Mouse (Mus musculus) MEL (cell line): ENCODE data around the gene Yrdc. TPM values are rescaled to one million over a fixed set of nuclear protein-coding genes. Genes with fewer than 3 reads are reported as not detected.

Experiments used
- DNase-seq: peaks from one replicate; pipeline ENCODE4 v3.0.0; 2011; ENCODE audit warnings: low read depth, low spot score
- H3K27ac ChIP-seq: 2 replicates; pipeline ENCODE4 v1.5.1; 2012; ENCODE audit warnings: low read depth, mild to moderate bottlenecking, control low read depth, low read length, moderate library complexity; ENCODE audit not compliant: control insufficient read depth
- H3K27me3 ChIP-seq, 2 experiments: fragments of 150-350 bp in 1 of 2; sonication (generic) in 1 of 2; 2 replicates each; pipeline ENCODE4 v1.6.1; 2012; ENCODE audit warnings: low read length in 2 of 2, mild to moderate bottlenecking in 2 of 2, improper control_type of control experiment in 1 of 2, moderate library complexity in 1 of 2; ENCODE audit not compliant: insufficient read depth in 2 of 2, control insufficient read depth in 1 of 2
- H3K36me3 ChIP-seq, 2 experiments: 2 replicates each; pipeline ENCODE4 v1.6.1; 2012 to 2014; ENCODE audit warnings: low read length in 2 of 2, improper control_type of control experiment in 1 of 2, inconsistent platforms in 1 of 2, mild to moderate bottlenecking in 1 of 2; ENCODE audit not compliant: insufficient read depth in 2 of 2, control insufficient read depth in 1 of 2
- H3K4me1 ChIP-seq, 2 experiments: fragments of 150-350 bp in 1 of 2; sonication (generic) in 1 of 2; 2 replicates each; pipeline ENCODE4 v1.6.1; 2012; ENCODE audit warnings: low read length in 2 of 2, improper control_type of control experiment in 1 of 2, mild to moderate bottlenecking in 1 of 2; ENCODE audit not compliant: insufficient read depth in 2 of 2, control insufficient read depth in 1 of 2
- H3K4me3 ChIP-seq, 2 experiments: fragments of 150-350 bp in 1 of 2; sonication (generic) in 1 of 2; 2 replicates each; pipeline ENCODE4 v1.5.1; 2012; ENCODE audit warnings: low read depth in 2 of 2, low read length in 2 of 2, mild to moderate bottlenecking in 2 of 2, moderate library complexity in 2 of 2, control low read depth in 1 of 2, improper control_type of control experiment in 1 of 2; ENCODE audit not compliant: control insufficient read depth in 1 of 2, insufficient read depth in 1 of 2
- H3K79me2 ChIP-seq: 2 replicates; pipeline ENCODE4 v1.6.1; 2012; ENCODE audit warnings: mild to moderate bottlenecking, low read length, moderate library complexity; ENCODE audit not compliant: control insufficient read depth, poor library complexity, insufficient read depth
- H3K9ac ChIP-seq: 2 replicates; pipeline ENCODE4 v1.6.1; 2012; ENCODE audit warnings: low read depth, mild to moderate bottlenecking, control low read depth, low read length, moderate library complexity; ENCODE audit not compliant: control insufficient read depth, poor library complexity, severe bottlenecking
- H3K9me3 ChIP-seq: fragments of 150-350 bp; sonication (generic); replicated peaks from 2 replicates; pipeline ENCODE4 v1.6.1; 2012; ENCODE audit warnings: mild to moderate bottlenecking, low read length, improper control_type of control experiment, moderate library complexity; ENCODE audit not compliant: insufficient read depth
- CTCF ChIP-seq, 3 experiments: IDR thresholded peaks in 2 of 3; conservative IDR thresholded peaks in 1 of 3; 2 replicates each; pipeline ENCODE4 v1.5.1; 2011 to 2012; ENCODE audit warnings: low read length in 3 of 3, low read depth in 2 of 3, mild to moderate bottlenecking in 2 of 3, improper control_type of control experiment in 1 of 3, inconsistent platforms in 1 of 3, mixed read lengths in 1 of 3, moderate library complexity in 1 of 3; ENCODE audit not compliant: control insufficient read depth in 1 of 3, insufficient read depth in 1 of 3, poor library complexity in 1 of 3, severe bottlenecking in 1 of 3
- KAT2A ChIP-seq: conservative IDR thresholded peaks from 2 replicates; pipeline ENCODE4 v1.6.1; 2012; ENCODE audit warnings: low read depth, low read length, improper control_type of control experiment, inconsistent platforms
- MYC ChIP-seq: IDR thresholded peaks from 2 replicates; pipeline ENCODE4 v1.6.1; 2011; ENCODE audit warnings: low read depth, mild to moderate bottlenecking, low read length, improper control_type of control experiment, moderate library complexity
- NELFE ChIP-seq: IDR thresholded peaks from 2 replicates; pipeline ENCODE4 v1.6.1; 2011; ENCODE audit warnings: low read depth, low read length, improper control_type of control experiment
- POLR2AphosphoS5 ChIP-seq: IDR thresholded peaks from 2 replicates; pipeline ENCODE4 v1.6.1; 2012; ENCODE audit warnings: low read depth, borderline replicate concordance, mild to moderate bottlenecking, inconsistent platforms, low read length, moderate library complexity, mixed read lengths
- RAD21 ChIP-seq: IDR thresholded peaks from 2 replicates; pipeline ENCODE4 v1.6.1; 2011; ENCODE audit warnings: mild to moderate bottlenecking, low read depth, low read length, improper control_type of control experiment
- RCOR1 ChIP-seq: IDR thresholded peaks from 2 replicates; pipeline ENCODE4 v1.6.1; 2012; ENCODE audit warnings: low read depth, mild to moderate bottlenecking, inconsistent platforms, low read length, improper control_type of control experiment
- SIN3A ChIP-seq: IDR thresholded peaks from 2 replicates; pipeline ENCODE4 v1.6.1; 2012; ENCODE audit warnings: low read length, improper control_type of control experiment, inconsistent platforms
- SMC3 ChIP-seq: IDR thresholded peaks from 2 replicates; pipeline ENCODE4 v1.6.1; 2011; ENCODE audit warnings: low read depth, low read length, improper control_type of control experiment
- USF1 ChIP-seq: IDR thresholded peaks from 2 replicates; pipeline ENCODE4 v1.6.1; 2014; ENCODE audit warnings: low read depth, mild to moderate bottlenecking, inconsistent platforms, low read length, improper control_type of control experiment, moderate library complexity
- ZKSCAN1 ChIP-seq: IDR thresholded peaks from 2 replicates; pipeline ENCODE4 v1.6.1; 2012; ENCODE audit warnings: low read depth, mild to moderate bottlenecking, inconsistent platforms, low read length, improper control_type of control experiment, moderate library complexity
- ZNF384 ChIP-seq: IDR thresholded peaks from 2 replicates; pipeline ENCODE4 v1.6.1; 2012; ENCODE audit warnings: low read depth, mild to moderate bottlenecking, inconsistent platforms, low read length, improper control_type of control experiment
- polyA plus RNA-seq, 2 experiments: library from polyadenylated mRNA; stranded (reverse) in 1 of 2; unstranded in 1 of 2; fragments of >175 nt in 1 of 2; fragments of >200 nt in 1 of 2; gene quantifications; 2 replicates each; pipeline versions ENCODE4 v1.2.1 to v1.2.4; 2012; ENCODE audit warnings: low replicate concordance in 2 of 2, low read depth in 1 of 2; ENCODE audit not compliant: insufficient read length in 2 of 2, insufficient read depth in 1 of 2, missing spikeins in 1 of 2
- total RNA-seq: library from RNA; depleted of rRNA; stranded (reverse); fragments of 300-350 nt; gene quantifications from 2 replicates; pipeline ENCODE4 v1.2.3, GENCODE M21; 2012

The Yrdc gene
- total and polyA plus RNA-seq, 3 experiments, result 105 to 107 TPM; not detected in 1

DNA sequence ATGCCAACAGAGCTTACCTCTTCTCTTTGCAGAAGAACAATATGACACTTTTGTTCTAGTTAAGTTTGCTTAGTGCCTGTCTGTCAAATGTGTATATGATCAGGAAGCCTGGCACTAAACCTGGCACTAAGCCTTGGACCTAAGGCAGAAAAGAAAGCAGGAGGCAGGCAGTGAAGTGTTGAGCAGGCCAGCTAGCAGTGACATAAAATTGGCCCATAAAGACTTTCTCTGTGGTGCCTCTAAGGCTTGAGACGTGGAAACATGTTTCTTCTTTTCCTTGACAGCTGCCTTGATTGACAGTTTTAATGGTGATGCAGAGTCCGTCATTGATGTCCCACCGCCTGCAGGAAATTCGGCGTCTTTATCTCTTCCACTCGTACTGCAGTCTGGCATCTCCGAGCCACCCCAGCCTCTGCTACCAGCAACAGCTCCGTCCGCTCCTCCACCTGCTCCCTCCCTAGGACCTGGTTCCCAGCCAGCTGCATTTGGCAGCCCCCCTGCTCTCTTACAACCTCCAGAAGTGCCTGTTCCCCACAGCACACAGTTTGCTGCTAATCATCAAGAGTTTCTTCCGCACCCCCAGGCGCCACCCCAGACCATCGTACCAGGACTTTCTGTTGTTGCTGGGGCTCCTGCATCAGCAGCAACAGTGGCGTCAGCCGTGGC, 12.3 kb upstream of the Yrdc start:
- peaks cover 0 to 3% of the 10 kb centered on the region in 2 experiments; a peak in 1 of 4 replicates for H3K36me3 ChIP-seq
- no peaks in the 10 kb centered on the region for H3K9me3 ChIP-seq
- H3K4me1 ChIP-seq, result no peaks in the 10 kb centered on the region
- no peak for DNase-seq
- no peaks in the 10 kb centered on the region for H3K27me3 ChIP-seq
- no peaks in the 10 kb centered on the region for H3K79me2 ChIP-seq
- no peak overlapping the region for H3K9ac ChIP-seq
- no peak overlapping the region for H3K27ac ChIP-seq
- no peak for TF ChIP-seq POLR2AphosphoS5
- TF ChIP-seq ZKSCAN1, result no peak
- TF ChIP-seq NELFE, result no peak
- no peak for TF ChIP-seq USF1
- TF ChIP-seq RCOR1, result no peak
- H3K4me3 ChIP-seq, result no peak overlapping the region

DNA sequence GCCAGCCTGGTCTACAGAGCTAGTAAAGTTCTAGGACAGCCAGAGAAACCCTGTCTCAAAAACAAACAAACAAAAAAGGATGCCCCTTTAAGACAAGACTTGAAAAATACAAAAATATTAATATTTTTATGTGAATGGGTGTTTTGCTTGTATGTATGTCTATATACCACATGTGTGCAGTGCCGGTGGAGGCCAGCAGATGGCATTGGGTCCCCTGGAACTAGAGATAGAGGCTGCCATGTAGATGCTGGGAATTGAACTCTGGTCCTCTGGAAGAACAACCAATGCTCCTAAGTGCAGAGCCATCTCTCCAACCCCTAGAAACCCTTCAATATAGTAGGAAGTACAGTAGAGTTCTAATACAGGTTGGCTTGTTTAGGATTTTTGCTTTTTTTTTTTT, 9.5 kb upstream of the Yrdc start:
- no peak overlapping the region for H3K4me3 ChIP-seq
- H3K9ac ChIP-seq, result no peak overlapping the region
- H3K9me3 ChIP-seq, result no peaks in the 10 kb centered on the region
- H3K36me3 ChIP-seq, result peaks cover 0 to 1% of the 10 kb centered on the region in 2 experiments; a peak in 1 of 4 replicates
- no peaks in the 10 kb centered on the region for H3K79me2 ChIP-seq
- H3K27ac ChIP-seq, result no peak overlapping the region
- no peaks in the 10 kb centered on the region for H3K4me1 ChIP-seq
- H3K27me3 ChIP-seq, result no peaks in the 10 kb centered on the region
- peak; percentile 40 to 58 (median 57) for TF ChIP-seq CTCF (IDR thresholded peaks at IDR 0.05 in 2 of 3, conservative IDR thresholded peaks at IDR 0.05 in 1 of 3; ENCODE audit: control insufficient read depth in 1 of 3, insufficient read depth in 1 of 3, low read depth in 2 of 3, low read length in 3 of 3, poor library complexity in 1 of 3, severe bottlenecking in 1 of 3)
- no peak for TF ChIP-seq MYC
- peak; percentile 20 for TF ChIP-seq RAD21
- TF ChIP-seq ZNF384, result peak; percentile 31; the same call in 1 of the 2 replicates
- peak; percentile 39 for TF ChIP-seq SMC3
- DNase-seq, result peak; percentile 64

DNA sequence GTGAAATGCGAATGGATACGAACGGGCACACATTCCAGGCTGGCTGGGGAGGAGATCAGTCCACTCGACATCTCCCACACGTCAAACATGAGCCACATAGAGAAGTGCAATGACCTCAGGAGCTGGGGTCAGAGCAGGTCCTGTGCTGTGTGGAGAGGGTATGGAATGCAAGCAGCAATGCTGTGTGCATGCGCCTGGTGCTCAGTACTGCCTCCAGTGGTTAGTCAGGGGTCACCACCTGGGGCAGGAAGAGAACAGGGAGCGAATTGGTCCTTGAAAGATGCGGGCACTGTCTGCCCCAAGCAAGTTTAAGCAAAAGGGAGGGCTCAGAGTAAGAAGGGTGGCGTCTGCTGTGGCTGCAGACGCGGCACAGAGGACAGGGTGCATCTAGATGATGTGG, 7.0 kb upstream of the Yrdc start:
- no peaks in the 10 kb centered on the region for H3K27me3 ChIP-seq
- H3K9ac ChIP-seq, result no peak overlapping the region
- DNase-seq, result peak; percentile 66
- H3K36me3 ChIP-seq, result peaks cover 1 to 2% of the 10 kb centered on the region in 2 experiments; a peak in 1 of 4 replicates
- no peak for TF ChIP-seq KAT2A
- peak; percentile 60 to 89 (median 67) for TF ChIP-seq CTCF (IDR thresholded peaks at IDR 0.05 in 2 of 3, conservative IDR thresholded peaks at IDR 0.05 in 1 of 3; ENCODE audit: control insufficient read depth in 1 of 3, insufficient read depth in 1 of 3, low read depth in 2 of 3, low read length in 3 of 3, poor library complexity in 1 of 3, severe bottlenecking in 1 of 3)
- TF ChIP-seq SMC3, result peak; percentile 19; the same call in 1 of the 2 replicates
- no peak for TF ChIP-seq SIN3A
- TF ChIP-seq NELFE, result no peak
- no peak overlapping the region for H3K4me3 ChIP-seq
- H3K4me1 ChIP-seq, result no peaks in the 10 kb centered on the region
- H3K79me2 ChIP-seq, result no peaks in the 10 kb centered on the region
- H3K27ac ChIP-seq, result no peak overlapping the region
- H3K9me3 ChIP-seq, result no peaks in the 10 kb centered on the region
